Mouse (Mus musculus): ENCODE measurements around the gene Aco2.

Gene Aco2

DNA sequence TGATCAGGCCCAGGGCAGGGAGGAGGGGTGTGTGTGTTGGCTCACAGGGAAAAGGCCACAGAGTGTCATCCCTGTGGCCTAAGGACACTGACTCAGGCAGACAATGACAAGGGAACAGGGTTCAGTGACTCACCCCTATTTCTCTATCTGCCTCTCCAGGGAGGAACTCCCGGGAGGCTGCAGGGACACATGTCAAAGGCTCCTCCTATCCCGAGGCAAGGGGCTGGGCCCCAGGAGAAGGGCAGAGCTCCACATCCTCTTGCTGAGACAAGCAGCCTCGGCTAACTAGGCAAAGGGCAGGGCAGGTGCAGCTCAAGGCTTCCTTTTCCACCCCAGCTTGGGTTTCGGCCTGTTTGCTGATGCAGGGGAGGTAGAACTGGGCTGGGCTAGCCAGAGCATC, 26.4 kb upstream of the Aco2 start:
- no peak for DNase-seq (ENCODE audit: low spot score in 2 of 2)

DNA sequence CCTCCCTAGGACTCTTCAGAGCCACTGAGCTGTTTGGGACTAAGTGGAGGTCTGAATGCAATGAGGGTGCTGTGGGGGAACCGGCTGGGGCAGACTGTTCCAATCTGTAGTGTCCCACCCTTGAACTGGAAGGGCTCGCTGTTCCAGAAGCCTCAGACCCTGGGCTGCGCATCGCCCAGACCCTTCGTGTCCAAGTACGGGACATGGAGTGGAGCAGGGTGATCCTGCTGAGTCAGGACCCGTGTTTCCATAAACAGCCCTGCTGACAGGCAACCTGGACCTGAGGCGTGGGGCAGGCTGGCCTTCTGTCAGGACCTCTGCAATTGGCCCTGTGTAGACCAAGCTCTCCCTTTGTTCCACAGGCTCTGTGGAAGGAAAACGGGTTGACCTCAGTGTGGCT, 25.4 kb upstream of the Aco2 start:
- no peak for DNase-seq (ENCODE audit: low spot score in 2 of 2)

DNA sequence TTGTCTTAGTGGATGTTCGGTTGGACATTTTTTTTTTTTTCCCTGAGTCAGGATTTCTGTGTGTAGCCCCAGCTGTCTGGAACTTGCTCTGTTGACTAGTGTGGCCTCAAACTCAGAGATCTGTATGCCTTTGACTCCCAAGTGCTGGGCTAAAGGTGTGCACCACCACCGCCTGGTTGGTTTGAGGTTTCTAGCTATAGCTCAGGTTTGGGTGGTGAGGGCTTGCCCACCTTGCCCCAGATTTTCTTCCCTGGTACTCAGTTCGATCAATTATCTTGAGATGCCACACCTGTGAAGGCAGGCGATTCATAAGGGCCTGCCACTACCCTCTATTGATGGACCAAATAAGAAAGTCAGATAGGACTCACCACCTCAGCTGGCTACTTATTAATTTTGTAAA, 24.9 kb upstream of the Aco2 start:
- no peak for DNase-seq (ENCODE audit: low spot score in 2 of 2)

DNA sequence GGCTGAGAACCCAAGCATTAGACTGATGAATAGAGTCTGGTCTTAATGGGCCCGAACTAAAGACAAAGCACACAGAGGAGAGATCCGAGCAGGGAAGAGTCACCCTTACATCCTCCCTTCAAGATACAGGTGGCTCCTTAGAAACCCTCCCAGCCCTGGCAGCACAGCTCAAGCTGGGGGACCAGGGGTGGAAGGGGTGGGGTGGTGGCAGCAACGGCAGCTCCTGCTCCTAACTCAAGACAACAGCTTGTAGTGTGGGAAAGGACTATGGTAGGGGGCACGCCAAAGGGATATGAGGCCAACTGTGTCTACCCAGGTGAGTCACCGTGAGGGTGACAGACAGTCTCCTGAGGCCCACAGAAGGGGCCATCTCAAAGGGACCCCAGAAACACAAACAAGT, 24.2 kb upstream of the Aco2 start:
- DNase-seq (ENCODE audit: low spot score in 2 of 2), result no peak

DNA sequence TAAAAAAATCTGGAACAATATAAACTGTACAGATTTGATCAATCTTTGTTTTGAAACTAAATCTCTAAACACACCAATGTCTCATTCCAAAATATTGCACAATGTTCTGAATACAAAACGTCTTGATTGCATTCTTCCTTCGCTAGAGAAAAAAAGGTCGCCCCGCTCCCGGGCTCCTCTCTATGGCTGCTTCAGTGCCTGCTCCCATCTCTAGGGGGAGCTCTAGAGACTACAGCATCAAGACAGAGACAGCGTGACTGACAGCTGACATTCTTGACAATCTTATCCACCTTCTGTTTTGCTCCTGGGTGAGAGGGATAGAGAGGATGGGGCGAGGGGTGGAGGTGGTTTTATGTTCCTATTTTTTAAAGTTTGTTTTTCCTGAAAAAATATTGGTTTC, 23.8 kb upstream of the Aco2 start:
- peak; percentile 70 to 81 for DNase-seq (ENCODE audit: low spot score in 2 of 2)

DNA sequence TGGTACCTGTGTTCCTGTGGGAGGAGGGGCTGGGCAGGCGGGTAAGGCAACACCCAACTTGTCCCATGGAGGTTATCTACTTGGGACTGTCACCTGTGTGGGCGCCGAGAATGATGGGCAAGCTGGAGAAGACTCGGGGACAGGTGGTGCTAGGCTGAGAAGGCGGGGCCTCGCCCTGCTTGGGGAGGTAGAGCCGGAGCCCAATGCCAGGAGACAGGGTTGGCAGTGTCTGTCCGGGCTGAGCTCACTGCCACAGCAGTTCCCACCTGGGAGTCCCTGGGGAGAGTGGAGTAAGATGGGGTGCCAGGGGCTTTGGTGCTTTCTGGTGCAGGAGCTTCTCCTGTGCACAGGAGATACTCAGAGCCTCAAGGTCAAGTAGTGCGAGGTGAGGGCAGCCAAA, 23.0 kb upstream of the Aco2 start:
- no peak for DNase-seq (ENCODE audit: low spot score in 2 of 2)

DNA sequence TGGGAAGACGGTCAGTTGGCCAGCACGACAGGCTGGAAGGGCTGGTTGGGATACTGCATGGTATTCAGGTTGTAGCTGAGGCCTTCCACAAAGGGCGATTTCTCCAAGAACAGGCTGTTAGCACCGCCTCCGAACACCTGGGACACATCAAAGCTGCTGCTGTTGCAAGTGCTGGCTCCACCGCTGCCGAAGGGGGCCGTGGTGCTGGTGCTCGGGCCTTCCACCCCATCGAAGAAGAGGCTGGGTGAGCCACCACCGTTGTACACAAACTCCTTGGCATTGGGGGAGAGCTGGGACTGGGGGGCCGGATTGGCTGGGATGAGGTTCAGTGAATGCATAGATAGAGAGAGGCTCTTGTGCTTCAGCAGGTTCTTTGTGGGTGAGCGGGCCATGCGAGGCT, 21.4 kb upstream of the Aco2 start:
- no peak for DNase-seq (ENCODE audit: low spot score in 2 of 2)

DNA sequence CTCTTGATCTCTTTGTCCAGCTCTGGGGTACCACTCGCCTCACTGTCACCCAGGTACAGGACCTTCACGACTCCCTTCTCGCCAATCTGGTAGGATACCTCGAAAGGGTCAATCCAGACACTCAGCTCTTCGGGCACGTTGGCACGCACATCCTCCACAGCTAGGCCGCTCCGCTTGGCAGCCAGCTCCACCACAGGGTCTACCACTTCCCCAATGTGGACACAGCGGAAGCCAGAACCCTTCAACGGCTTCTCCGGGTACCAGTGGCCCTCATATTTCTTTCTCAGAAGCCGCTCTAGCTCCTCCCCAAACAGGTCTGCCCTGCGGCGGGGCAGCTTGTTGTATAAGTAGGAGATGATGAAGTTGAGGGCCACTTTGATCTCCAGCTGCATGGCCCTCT, 20.7 kb upstream of the Aco2 start:
- no peak for DNase-seq (ENCODE audit: low spot score in 2 of 2)

DNA sequence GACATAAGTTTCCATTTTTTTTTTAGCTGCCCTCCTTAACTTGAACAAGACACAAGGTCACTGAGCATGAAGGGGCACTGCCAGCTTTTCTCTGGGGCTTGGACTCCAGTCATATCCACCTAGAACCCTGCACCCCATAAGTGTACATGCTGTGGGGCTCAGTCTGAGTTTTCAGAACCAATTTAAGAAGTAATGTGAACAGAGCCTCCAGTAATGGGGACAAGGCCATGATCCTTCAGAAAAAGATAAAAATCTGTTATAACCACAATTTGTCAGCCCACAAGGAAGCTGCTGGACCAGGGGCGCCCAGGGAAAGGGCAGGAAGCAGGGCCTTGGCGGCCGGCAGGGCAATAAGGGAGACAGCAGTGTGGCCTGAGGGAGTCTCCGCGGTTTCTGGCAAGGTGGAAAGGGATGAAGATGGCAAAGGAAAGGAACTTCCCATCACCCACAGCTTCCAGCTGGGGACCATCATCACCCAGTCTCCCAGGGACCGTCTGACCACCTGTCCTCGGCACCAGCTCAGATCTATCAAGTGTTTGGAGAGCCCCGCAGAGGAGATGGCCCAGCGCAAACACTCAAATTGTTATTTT, 19.6 kb upstream of the Aco2 start:
- DNase-seq (ENCODE audit: low spot score in 2 of 2), result no peak

DNA sequence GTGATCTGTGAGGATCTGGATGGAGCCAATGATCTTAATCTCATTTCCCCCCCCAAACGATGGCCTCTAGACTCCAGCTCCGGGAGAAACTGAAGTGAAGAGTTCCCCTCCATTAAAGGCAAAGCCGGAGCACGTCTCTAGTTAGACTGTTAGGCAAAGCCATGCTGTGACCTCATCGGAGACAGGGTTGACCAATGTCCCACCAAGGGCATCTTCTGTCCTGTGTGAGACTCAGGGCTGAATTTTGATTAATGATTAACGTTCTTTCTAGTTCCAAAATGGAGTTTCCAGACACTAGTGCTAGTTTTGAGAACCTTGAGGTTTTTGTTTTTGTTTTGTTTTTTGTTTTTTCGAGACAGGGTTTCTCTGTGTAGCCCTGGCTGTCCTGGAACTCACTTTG, 19.0 kb upstream of the Aco2 start:
- DNase-seq (ENCODE audit: low spot score in 2 of 2), result no peak

DNA sequence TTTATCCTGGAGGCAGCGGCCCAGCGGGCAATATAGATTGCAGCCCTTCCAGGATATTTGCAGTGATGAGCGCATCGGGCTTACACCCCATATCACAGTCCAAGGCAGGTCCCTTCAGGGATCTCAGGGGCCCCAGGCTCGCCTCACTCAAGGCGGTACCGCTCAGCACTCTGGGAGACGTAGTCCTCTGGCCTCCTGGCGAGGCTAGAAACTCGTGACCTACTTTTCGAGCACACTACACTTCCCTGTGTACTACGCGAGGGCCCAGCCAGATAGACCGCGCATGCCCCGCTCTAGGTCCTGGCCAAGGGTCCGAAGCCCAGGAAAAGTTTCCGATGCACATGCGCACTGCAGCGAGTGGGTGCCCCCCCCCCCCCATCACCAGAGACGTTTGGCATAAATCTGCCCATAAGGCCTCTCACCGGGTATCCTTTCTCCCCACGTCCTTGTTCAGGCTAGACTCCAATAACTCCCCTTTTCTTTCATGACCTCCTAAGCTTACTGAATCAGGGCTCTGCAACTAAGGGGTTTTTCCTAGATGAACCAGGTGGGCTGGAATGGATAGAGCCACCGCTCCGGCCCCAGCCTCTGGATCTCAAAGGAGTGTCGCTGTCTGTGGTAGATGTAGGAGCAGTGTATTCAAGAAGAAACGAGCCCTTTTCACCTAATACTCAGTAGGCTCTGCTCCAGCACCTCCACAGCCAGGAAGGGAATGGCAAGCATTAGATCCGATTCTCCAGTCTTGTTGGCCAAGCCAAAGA, 15.9 kb upstream of the Aco2 start:
- peak; percentile 82 to 88 for DNase-seq (ENCODE audit: low spot score in 2 of 2)

DNA sequence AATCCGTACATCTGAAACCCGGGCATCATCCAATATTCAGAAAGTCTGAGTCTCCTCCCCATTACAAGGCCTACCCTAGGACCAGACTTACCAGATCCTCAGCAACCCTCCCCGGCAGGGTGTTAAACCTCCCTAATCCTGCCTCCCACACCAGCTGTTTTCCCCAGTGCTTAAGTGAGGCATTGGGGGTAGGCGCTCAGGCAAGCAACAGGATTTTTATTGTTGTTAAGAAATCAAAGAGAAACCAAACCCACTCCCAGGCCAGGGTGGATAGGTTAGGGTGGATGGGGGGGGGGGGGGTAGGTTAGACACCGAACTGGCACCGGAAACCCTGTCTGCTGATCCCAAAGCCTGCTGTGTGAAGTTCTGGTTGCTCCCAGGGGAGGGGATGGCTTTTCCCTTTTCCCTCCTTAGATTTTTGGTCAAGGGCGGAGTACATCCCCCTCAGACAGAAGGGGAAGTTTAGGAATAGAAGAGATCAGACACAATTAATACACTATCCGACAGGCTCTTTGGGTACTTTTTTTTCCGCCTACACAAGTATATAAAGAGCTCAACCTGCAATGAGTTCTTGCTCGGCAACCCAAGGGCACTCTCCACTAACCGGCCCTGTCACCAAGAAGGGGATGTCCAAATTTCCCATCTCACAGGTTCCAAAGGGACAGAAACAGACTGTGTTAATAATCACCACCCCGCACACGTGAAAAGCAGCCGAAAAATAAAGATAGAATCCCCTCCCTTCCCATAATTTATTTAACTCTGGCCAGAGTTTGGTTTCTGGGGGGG, 15.0 kb upstream of the Aco2 start:
- no peak for DNase-seq (ENCODE audit: low spot score in 2 of 2)

DNA sequence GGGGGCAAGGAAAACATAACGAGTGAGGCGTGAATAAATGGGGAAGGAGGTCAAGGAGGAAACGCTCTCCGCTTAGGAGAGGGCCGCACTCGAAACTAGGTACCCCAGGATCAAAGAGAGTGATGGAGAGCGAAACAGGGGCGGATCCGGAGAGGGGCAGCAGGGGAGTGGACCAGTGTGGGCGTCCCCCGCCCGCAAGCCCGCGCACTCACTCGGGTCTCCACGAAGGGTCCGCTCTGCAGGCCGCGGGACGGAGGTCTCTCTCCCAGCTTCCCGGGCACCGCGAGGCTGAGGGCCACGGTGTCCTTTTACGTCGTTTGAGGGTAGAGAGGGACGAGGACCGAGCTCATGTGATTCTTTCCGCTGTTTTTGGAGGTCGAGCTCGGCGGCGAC, 14.4 kb upstream of the Aco2 start:
- no peak for DNase-seq (ENCODE audit: low spot score in 2 of 2)

DNA sequence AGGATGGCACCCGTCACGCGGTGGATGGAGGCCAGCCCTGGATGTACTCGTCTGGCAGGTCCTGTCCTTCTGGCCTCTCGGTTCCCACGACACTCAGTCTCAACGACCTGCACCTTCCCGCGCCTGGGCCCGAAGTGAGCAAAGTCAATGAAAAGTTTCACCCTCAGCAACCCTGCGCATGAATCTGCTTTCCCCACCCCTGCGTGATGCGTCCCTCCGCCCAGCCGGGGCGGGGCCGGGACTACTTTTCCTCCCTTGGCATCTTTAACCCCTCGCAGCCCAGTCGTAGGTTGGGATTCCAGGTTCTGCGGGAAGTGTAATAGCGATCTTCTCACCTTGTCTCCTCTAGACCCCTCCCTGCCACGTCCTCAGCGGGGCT, 14.0 kb upstream of the Aco2 start:
- DNase-seq (ENCODE audit: low spot score in 2 of 2), result peak; percentile 90 to 94

DNA sequence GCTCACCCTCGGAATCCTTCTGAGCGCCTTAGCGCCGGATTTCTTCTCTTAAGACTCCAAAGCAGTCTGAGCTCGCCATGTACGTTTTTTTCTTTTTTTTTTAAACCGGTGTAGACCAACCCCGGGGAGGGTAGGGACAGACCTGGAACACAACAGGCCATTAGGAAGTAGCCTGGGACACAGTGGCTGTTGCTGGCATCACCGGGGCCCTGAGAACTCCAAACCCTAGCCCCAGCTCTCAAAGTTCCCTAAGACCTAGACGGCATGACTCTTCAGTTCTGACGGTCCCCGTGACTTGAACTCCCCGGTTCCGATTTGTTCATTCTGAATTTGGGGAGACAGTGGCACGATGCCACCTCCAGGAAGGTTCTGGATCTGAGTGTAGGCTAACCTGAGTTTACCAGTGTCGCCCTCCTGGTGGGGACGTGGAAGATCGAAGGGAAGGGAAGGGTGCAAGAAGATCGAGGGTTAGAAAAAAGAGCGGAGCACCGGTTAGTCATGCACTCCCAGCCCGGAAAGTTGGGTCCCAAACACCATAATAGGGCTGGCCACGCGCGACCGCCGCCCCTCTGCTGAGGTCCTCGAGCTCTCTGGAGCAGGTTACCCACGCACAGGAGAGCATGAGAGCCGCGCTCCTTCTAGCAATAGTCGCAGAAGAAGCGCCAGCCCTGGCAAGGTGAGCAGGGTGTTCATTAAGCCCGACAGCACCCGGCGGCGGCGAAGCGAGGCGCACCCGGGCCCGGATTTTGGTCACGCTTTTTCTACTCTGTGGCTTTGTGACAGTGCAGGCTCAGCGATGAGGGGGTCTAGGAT, 13.4 kb upstream of the Aco2 start, which contains the start of gene Tob2:
Gene Tob2 (minus strand): TSS at position 280 of the 813 bp plus-strand sequence.
- peak; percentile 63 to 86 for DNase-seq (ENCODE audit: low spot score in 2 of 2)

DNA sequence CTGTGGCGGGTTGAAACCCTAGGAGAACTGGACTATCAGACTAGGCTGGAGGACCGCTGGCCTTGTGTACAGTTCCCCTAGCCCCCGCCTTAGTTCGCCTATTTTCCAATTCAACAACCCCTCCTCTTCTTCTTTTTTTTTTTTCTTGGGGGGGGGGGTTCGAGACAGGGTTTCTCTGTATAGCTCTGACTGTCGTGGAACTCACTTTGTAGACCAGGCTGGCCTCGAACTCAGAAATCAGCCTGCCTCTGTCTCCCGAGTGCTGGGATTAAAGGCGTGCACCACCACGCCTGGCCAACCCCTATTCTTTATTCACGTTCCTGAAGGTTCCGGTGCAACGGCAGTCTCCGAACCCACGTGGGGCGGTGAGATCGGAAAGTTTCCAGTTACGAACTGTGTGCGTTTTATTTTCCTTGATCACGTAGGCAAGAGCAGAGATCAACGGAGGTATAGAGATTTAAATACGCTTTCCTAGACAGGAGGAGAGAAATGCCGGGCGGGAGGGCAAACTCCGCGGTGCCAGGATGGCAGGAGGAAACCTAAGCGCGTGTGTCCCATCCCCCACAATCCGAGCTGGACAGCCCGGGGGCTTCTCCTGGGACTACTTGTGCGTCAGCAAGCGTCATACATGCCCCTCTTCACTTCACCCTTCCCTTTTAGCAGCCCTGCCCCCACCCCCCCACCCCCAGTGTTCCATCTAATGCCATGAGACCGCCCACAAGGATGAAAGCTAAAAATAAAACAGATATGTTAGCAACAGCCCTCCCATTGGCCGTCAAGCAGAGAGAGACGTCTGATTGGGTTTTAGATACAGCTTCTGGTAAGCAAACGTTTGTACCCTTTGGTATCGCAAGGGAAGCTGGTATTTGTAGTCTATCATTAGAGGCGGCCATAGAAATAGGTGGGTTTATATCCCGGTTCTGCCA, 12.5 kb upstream of the Aco2 start:
- peak; percentile 76 to 84 for DNase-seq (ENCODE audit: low spot score in 2 of 2)

DNA sequence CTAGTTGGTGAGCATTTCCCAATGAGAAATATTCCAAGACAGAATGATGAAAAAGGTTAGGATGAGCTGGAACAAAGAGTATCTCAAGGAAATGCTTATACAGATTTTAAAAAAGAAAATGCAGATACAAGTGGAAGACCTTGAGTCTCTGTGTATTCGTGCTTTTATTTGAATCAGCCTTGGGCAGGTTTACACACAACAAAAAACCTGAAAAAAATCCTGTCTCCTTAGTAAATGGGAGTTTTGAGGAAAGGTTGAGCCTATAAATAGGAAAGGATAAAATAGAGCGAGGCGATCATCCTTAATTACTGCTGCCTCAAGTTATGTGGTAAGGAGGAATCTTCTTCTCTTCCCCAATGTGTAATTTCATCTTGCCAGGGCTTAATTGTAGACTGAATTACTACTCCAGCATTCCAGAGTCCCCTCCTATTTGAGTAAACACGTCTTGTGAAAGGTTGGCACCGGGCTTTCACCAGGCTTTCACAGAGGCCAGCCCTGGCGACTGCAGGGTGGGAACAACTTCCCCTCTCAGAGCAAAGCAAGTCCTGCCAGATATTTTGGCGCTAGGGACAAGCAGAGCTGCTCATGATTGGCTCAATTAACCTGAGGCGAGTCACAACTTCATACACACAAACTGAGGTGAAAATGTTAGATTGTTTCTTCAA, 11.5 kb upstream of the Aco2 start:
- DNase-seq (ENCODE audit: low spot score in 2 of 2), result no peak

DNA sequence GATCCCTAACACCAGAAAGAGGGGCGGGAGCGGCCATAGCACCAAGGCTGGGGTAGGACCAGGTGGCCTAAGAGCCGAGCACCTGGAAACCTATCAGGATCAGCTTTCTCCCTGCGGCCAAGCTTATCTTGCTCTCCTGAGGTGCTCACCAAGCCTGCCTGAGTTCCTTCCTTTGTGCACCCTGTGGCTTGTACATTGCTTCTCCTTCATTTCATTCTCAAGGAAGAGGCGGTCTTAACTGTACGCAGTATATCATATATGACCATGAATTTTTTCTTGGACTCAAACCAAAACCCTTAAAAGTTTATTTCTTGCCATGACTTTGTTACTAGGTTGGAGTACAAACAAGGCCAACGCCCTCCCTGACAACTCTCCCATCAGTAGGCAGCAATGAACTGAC, 7.9 kb upstream of the Aco2 start:
- DNase-seq (ENCODE audit: low spot score in 2 of 2), result no peak

DNA sequence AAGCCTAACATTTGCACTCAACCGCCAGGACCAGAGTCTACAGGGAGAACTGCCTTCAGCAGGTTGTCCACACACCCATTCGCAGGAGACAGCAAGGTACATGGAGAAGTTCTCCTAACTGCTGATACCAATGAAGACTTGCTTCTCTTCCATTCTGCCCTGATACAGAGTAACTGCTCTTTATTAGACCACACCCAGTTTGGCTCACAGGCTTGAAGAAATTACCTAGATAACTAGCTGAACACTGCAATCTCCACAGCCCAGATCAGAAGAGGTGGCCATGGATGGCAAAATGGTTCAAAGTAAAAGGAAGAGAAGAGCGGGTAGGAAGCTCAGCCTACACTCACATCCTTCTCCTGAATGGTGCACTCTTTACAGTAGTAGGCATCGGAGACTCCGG, 2.1 kb upstream of the Aco2 start:
- no peak for DNase-seq (ENCODE audit: low spot score in 2 of 2)

DNA sequence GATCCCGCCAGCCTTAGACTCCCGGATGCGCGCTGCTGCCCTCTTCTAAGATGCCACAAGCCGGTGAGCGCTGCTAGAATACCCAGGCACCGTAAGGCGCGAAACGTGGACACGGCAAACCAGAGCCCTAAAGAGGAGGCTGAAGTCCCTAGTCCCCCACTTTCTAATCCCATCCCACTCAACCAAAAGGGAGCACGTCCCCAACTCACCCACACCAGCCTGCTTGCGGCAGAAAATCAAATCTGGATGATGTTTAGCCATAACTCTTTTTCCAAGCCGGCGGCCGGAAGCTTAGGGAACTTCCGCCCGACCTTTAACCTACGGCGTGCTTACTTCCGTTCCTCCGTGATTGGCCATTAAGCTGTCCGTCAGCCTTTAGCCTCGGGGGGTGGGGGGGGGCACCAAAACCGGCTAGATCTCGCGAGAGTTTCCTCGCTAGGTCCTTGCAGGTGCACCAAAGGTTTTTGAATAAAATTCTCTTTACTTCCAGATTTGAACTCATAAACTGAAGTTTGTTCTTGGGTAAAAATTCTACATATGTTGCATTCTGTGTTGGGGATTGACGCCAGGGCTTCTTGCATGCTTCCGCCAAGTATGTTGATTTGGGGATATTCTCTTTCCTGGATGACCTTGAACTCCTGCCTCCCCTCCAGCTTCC, 376 bp upstream of the Aco2 start, which contains the start of gene Phf5a:
Gene Phf5a (minus strand): TSS at position 308 of the 658 bp plus-strand sequence.
- DNase-seq (ENCODE audit: low spot score in 2 of 2), result peak; percentile 81 to 90
